Mouse (Mus musculus) liver, embryonic 14 days (tissue): ENCODE results near the gene Olfr690. TPM values are rescaled to one million over a fixed set of nuclear protein-coding genes. Genes with fewer than 3 reads are reported as not detected.

Experiments used
- polyA plus RNA-seq: library from polyadenylated mRNA; depleted of rRNA; stranded (reverse); fragments of >200 nt; gene quantifications from 2 replicates; pipeline ENCODE4 v1.2.3, GENCODE M21; 2012; rRNA removed

The Olfr690 gene
- polyA plus RNA-seq: not detected in 2 replicates

DNA sequence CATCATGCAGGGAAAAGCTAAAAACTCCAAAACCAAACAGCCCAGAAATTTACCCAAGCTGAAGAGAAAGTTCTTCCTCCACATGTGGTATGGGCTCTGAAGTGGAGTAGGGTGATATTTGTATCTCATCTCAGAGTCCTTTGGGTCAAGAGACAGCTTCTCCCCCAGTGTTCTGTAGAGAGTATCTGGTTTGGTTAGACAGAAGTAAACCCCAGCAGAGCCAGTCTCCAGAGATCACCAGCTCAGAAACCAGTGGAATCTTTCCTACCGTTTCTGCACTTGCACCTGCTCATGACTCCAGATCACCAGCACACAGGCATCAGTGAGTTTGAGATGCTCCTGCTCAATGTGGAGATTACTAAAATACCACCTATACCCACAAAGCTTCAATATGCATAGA lies at the start of gene Olfr690:
Olfr690 (minus strand) TSS at position 101 of the 400 bp plus-strand sequence.

DNA sequence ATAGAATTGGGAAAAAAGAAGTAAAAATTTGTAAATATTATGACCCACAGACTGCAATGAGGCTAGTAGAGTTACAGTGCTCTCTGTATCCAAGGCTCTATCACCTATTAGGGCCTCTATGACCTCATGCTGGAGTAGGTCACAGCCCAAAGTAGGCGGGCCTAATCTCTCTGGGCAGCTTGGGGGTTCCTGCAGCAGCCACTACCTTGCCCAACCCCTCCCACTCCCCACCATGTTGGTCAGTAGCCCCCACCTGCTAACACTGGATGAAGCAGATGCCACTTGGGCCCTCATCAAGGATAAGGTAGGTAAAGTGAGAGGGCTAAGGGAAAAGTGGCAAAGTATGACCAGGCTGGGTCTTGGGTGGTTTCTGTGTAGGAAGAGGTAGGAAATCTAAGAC lies 41.0 kb upstream of the Olfr690 start, which contains the start of gene Gm5901:
Gm5901 (plus strand) TSS at position 173 of the 400 bp plus-strand sequence.

DNA sequence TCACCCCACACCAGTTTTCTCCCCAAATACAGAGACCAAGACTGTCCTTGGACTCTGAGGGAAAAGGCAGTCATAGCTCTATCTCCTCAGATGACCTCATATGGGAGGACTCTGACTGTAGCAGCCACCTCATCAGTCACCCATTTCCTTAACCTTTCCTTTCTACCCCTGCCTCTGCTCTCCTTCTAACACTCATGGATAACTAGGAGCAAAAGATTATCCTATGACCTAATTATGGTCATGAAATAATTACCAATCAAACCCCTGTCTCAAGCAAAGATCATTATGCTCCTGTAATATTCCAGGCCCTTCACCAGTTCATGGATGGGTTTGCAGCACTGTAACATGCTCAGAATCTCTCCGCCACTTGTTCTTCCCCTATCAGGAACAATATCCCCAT lies 34.0 kb upstream of the Olfr690 start, which contains the start of gene Olfr692:
Olfr692 (plus strand) TSS at position 301 of the 400 bp plus-strand sequence.

DNA sequence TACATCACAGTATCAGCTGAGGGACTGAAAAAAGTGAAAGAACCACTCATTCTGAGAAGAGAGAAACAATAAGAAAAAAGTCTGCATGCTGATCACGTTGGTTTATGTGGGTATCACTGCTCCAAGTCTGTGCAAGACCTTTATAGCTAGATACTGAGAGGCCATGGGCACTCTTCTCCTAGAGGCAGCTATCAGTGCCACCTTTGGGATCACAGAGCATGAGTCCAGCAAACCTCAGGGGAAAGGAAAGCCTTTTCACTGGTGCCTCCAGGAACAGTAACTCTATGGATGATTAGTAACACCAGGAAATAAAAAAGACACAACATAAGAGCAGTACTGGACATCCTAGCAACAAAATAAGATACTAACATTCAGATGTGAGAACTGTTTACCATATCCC lies 8.3 kb upstream of the Olfr690 start, which contains the start of gene Olfr691:
Olfr691 (minus strand) TSS at position 101 of the 400 bp plus-strand sequence.

DNA sequence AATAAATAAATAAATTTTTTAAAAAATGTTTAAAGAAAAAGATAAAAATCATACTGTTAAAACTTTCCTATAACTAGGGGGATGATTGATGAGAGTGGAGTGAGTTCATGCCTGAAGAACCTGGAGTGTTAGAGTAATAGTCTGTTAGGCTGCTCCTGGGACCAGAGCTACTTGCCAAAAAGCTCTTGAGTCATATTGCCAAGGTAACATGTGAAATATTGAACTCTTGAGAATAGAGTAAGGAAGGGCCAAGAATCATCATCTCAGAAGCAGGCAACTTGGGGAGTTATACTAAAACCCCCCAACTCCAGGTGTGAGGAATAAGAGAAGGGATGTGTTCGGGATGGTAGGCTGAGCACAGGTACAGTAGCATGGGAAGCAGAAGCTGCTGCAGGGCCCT lies 23.0 kb downstream of the Olfr690 start, which contains the start of gene Olfr689:
Olfr689 (plus strand) TSS at position 301 of the 400 bp plus-strand sequence.

DNA sequence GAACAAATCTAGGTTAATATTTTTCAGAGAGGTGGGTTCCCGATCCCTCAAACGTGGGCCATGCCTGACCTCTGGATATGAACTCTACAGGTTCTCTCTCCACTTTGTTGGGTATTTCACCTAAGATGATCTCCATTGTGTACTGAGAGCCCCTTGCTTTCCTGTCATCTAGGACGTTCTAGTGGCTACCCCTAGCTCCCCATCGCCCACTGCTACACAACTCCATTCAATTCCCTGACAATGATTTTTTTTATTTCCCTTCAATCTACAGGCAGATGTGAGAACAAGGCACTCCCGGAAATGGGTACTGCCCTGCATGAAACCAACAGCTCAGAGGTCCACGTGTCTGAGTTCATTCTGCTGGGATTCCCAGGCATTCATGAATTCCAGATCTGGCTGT lies 46.1 kb downstream of the Olfr690 start, which contains the start of gene Olfr688:
Olfr688 (plus strand) TSS at position 301 of the 400 bp plus-strand sequence.

Other genes starting within 250 kb of the Olfr690 start
- not detected in 2 replicates for gene Olfr680-ps1, start 241.3 kb downstream of the Olfr690 start, polyA plus RNA-seq
- gene Olfr681, start 217.3 kb downstream of the Olfr690 start, polyA plus RNA-seq: not detected in 2 replicates
- gene Olfr683, start 187.1 kb downstream of the Olfr690 start, polyA plus RNA-seq: not detected in 2 replicates
- not detected in 2 replicates for gene Olfr684, start 170.5 kb downstream of the Olfr690 start, polyA plus RNA-seq
- gene Olfr685, start 148.1 kb downstream of the Olfr690 start, polyA plus RNA-seq: not detected in 2 replicates
- not detected in 2 replicates for gene Olfr686, start 126.6 kb downstream of the Olfr690 start, polyA plus RNA-seq
- gene Olfr688, start 46.0 kb downstream of the Olfr690 start, polyA plus RNA-seq: not detected in 2 replicates
- gene Olfr689, start 22.9 kb downstream of the Olfr690 start, polyA plus RNA-seq: not detected in 2 replicates
- not detected in 2 replicates for gene Olfr691, start 8.2 kb upstream of the Olfr690 start, polyA plus RNA-seq
- gene Olfr692, start 34.1 kb upstream of the Olfr690 start, polyA plus RNA-seq: not detected in 2 replicates
- gene Gm5901, start 40.9 kb upstream of the Olfr690 start, polyA plus RNA-seq: not detected in 2 replicates
- 7.3 and 9.1 TPM in 2 replicates for gene Fam160a2, start 66.0 kb upstream of the Olfr690 start, polyA plus RNA-seq
- 0.01 and 0.05 TPM in 2 replicates for gene Cnga4, start 70.5 kb upstream of the Olfr690 start, polyA plus RNA-seq
- gene Cckbr, start 91.6 kb upstream of the Olfr690 start, polyA plus RNA-seq: not detected in 2 replicates
- gene Cavin3, start 148.2 kb upstream of the Olfr690 start, polyA plus RNA-seq: 2.6 TPM in 2 replicates
- 8.7 and 10.2 TPM in 2 replicates for gene Smpd1, start 220.3 kb upstream of the Olfr690 start, polyA plus RNA-seq
- gene Apbb1, start 247.5 kb upstream of the Olfr690 start, polyA plus RNA-seq: 1.7 TPM in 2 replicates